Mouse (Mus musculus) bone marrow, adult 2 months (tissue): Measurements from ENCODE around the gene Lmntd1. TPM values are rescaled to one million over a fixed set of nuclear protein-coding genes. Genes with fewer than 3 reads are reported as not detected.

Source experiments
- H3K27ac ChIP-seq: fragments of 200-500 bp; 2 replicates; pipeline ENCODE4 v1.5.1; 2012; ENCODE audit warnings: low read depth, mild to moderate bottlenecking, control low read depth, inconsistent platforms, low read length; ENCODE audit not compliant: control insufficient read depth, poor library complexity, insufficient read depth
- H3K4me1 ChIP-seq: fragments of 200-500 bp; 2 replicates; pipeline ENCODE4 v1.6.1; 2011; ENCODE audit warnings: low read length; ENCODE audit not compliant: control insufficient read depth, insufficient read depth
- H3K4me3 ChIP-seq: fragments of 200-500 bp; replicated peaks from 2 replicates; pipeline ENCODE3; 2011; ENCODE audit warnings: mild to moderate bottlenecking, low read depth, low read length, control low read depth; ENCODE audit not compliant: control insufficient read depth
- CTCF ChIP-seq: fragments of 200-500 bp; IDR thresholded peaks from 2 replicates; pipeline ENCODE4 v1.5.1; 2011; ENCODE audit warnings: low read length, control low read depth; ENCODE audit not compliant: control insufficient read depth, insufficient read depth
- POLR2A ChIP-seq: fragments of 200-500 bp; IDR thresholded peaks from 2 replicates; pipeline ENCODE4 v1.6.1; 2011; ENCODE audit warnings: low read depth, mild to moderate bottlenecking, control low read depth, low read length, borderline replicate concordance; ENCODE audit not compliant: control insufficient read depth
- WGBS: fragments of 180-500 bp; shearing (Covaris S2); methylation state at CpG from one replicate; pipeline ENCODE4 v1.1.7; 2018; 5-methylcytosine and 5-hydroxymethylcytosine counted together
- polyA plus RNA-seq: library from polyadenylated mRNA; stranded (reverse); fragments of >200 nt; gene quantifications from 2 replicates; pipeline ENCODE4 v1.2.4, GENCODE M21; 2011; ENCODE audit warnings: low replicate concordance; ENCODE audit not compliant: missing spikeins, insufficient read depth, insufficient read length

Gene Lmntd1
- polyA plus RNA-seq, 1 experiment, result not detected

DNA sequence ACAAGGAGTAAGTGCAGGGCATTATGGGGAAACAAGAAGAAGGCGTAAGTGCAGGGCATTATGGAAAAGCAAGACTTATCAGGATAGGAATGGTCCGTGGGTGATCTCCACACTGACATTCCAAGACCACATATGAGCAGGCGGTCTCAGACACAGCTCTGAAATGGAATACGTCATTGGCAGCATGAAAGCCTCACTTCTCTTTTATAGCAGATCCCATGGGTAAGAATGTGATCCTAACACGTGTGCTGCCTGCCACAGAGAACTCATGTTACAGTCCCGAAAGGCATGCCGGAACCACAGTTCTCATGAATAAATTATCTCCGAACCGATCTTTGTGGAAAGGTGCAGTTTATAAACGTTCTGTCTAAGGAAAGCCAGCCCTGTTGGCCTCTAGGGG, 294.0 kb downstream of the Lmntd1 start:
- no peaks in the 10 kb centered on the region; the same call in 1 of the 2 replicates for H3K4me1 ChIP-seq
- WGBS, result 86% methylated on average over 10 of the region's 10 CpGs
- no peak overlapping the region for H3K4me3 ChIP-seq
- TF ChIP-seq POLR2A (no peak), CTCF (no peak)
- H3K27ac ChIP-seq, result no peak overlapping the region

Other genes with a start within 250 kb of the Lmntd1 start
- gene Tuba3b, start 1.4 kb upstream of the Lmntd1 start, polyA plus RNA-seq, result not detected in 2 replicates
- gene Rassf8, start 132.4 kb upstream of the Lmntd1 start, polyA plus RNA-seq, result 3.0 and 3.5 TPM in 2 replicates